Mouse (Mus musculus) lung, postnatal 10 days (tissue): ENCODE results near the gene Tasp1.
A peak's percentile ranks its signal among the peaks of the same experiment; 100 is the strongest.
"Not testable (repeated sequence)": the region's sequence is repeated elsewhere in the genome, so short reads cannot be mapped to it uniquely, and the experiment has no call there.

Experiments used
- DNase-seq: peaks from one replicate; pipeline ENCODE4 v3.0.0; 2021

The Tasp1 gene

DNA sequence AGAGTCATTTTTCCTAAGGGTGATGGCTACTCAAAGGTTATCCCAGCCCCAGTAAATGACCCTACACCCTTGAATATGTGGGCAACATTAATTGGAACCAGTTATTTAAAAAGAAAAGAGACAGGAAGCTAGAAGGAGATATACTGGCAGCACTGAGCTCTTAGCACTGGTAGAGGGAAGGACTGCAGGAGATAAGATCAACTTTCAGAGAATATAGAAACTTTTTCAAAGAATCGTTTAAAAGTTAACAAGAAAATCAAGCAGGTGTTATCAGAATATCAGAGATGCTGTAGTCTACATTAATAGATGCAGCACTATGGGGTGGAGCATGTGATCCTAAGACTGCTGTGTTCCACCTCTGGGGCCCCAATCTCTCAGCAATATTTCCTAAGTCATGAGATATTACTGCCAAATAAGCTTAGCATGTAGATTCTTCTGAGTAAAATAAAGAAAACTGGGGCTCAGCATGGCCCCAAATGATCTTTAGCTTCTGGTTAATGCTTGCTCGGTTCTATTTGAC is 14.9 kb downstream of the Tasp1 start:
- DNase-seq = no peak

DNA sequence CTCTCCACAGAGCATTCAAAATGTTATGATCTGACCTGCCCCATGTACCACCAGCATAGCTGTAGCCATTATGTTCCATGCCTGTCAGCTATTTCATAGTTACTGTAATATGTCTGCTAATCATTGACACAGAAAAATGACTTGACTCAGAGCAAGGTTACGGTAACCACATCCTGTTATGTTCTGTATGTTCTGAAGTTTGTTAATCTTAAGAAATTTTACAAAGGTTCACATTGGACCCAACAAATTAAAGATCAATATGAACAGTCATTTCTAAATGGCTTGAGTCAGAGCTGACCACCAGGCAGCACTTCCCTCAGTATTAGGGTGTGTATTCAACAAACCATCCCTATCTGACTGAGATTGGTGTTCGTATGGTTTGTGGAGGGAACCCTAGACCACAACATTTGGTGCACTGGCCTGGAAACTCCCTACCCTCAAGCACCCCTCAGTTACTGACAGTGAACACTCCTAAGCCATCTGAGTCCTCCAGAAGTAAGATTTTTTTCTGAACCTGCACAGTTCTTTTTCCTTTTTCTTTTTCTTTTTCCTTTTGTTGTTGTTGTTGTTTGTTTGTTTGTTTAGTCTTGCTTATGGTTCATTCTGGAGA is 24.0 kb downstream of the Tasp1 start:
- DNase-seq = no peak

DNA sequence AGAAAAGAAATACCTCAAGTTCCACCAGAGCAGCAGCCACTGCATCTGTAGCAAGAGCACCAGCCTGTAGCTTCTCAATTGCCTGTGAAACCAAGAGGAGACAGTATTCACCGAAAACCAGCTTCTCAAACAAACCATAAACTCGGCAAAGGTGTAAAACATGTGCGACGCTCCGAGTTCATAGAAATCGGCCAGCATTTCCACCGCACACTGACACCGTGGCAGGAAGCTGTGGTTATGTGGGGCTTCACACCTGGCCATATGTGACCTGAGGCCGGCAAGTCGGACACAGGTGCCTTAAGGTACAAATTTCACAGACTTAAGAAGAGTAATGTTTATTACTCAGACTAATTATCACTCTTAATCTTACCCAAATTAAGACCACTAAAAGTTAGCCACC is 24.5 kb downstream of the Tasp1 start:
- no peak for DNase-seq

DNA sequence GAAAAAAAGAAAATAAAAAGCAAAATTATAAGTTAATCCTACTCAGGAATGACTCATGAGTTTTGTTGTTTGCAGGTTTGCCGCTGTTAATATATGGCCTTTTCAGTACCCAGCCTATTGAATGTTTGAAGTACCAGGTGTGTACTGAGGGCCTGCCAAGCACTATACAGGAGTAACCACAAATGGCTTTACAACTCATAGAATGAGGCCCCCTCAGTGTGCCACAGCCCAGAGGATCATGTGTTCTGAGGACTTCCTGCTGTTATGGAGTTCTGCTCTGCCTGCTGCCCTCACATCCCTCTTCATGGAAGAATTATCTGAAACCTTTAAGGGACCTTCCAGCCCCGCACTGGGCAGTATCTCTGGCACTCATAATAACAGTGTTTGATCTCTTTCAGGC is 29.1 kb downstream of the Tasp1 start:
- no peak for DNase-seq

DNA sequence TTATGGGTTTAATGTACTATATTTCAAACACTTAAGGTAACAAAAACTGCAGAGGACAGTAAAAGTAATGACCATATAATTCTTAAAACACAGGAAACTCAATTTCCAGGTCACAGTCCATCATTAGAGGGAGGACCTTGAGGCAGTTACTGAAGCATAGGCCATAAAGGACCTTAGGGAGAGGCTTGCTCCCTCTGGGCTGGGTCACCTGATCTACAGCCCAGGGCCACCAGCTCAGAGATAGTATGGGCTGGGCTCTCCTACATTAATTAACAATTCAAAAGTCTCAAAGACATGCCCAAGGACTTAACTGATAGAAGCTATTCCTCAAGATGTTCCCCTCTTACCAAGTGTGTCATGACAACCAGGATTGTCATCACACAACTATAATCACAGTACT is 29.8 kb downstream of the Tasp1 start:
- no peak for DNase-seq

DNA sequence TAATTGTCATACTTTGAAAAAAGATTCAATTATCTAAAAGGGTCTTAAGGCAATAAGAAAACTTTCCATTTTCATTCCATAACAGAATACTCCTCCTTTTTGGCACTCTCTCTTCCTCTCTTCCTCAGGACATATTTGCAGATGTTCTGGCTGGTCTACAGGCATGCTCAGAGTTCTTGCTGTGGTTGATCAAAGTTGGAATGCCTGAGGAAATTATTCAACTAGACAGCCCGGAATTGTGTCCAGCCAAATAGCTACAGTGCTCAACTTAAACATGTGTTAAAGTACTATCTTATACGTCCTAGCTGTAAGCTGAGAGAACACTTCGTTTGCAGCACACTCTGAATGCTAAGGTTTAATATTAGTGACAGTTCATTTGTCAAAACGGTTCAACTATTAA is 41.7 kb downstream of the Tasp1 start:
- DNase-seq = peak; percentile 8

DNA sequence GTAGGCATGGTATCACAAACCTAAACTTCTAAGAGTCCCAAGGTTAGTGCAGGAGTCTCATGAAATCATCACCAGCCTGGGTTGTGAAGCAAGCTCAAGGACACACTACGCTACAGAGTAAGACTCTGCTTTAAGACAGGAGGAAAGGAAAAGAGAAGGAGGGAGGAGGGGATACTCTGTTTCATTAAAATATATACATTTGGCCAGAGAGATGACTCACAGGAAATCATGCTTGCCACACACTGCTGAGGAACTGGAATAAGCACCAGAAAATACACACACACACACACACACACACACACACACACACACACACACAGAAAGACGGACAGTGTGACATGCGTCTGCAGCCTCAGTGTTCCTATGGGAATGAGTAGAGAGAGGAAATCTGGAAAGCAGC is 59.2 kb downstream of the Tasp1 start:
- no peak for DNase-seq

DNA sequence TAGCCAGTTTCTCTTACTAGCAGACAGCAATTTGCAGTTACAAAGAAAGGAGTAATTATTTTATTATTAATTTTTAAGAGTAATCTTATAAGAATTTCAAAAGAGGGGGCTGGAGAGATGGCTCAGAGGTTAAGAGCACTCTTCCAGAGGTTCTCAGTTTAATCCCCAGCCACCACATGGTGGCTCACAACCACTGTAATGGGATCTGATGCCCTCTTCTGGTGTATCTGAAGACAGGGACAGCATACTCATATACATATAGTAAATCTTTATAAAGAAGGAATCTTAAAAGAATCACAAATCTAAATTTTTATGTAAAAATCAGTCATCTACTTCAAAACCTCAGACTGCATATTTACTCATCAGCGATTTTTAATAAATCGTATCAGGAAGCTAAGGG is 68.4 kb downstream of the Tasp1 start:
- DNase-seq = no peak

DNA sequence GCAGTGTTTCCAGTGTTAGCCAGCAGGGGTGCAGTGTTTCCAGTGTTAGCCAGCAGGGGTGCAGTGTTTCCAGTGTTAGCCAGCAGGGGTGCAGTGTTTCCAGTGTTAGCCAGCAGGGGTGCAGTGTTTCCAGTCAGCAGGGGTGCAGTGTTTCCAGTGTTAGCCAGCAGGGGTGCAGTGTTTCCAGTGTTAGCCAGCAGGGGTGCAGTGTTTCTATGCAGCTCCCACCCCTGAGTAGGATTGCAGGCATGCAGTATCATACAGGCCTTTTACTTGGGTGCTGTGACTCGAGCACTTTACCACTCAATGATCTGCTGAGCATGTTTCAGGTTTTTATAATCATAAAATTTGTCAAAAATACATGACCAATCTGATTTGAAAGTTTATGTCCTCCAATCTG is 76.7 kb downstream of the Tasp1 start:
- not testable (repeated sequence) for DNase-seq

DNA sequence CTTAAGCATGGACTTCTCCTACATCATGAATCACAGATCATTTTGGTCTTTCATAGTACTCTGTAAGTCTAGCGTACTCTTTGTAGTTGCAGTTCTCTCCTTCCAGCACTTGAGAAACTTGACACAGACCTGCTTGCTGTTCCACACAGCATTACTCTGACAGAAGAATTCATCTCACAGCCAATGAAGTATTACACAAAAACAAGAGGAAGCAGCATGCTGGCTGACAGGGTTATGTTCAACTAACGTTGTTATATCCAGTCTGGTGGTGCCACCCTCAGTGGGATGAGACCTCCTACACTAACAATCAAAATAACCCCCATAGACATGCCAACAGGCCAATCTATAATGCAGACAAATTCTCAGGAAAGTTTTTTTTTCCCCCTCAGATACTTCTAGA is 99.2 kb downstream of the Tasp1 start:
- peak; percentile 16 for DNase-seq

DNA sequence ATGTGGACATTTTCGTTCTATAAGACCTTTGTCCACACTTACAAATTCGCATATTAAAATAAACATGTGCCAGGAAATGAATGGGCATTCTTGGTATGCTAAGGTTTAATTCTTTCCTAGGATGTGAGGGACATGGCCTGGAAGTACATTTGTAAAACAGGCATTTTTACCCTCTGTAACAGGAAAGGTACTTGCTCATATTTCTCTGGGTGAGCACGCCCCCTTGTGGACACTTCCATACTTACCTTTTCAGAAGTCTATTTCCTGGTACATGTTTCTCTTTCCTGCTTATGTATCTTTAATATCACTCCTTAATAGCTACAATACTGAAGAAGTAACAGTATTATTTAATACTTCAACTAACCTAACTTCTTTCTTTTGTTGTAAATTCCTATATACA is 100.3 kb downstream of the Tasp1 start:
- DNase-seq = peak; percentile 73

DNA sequence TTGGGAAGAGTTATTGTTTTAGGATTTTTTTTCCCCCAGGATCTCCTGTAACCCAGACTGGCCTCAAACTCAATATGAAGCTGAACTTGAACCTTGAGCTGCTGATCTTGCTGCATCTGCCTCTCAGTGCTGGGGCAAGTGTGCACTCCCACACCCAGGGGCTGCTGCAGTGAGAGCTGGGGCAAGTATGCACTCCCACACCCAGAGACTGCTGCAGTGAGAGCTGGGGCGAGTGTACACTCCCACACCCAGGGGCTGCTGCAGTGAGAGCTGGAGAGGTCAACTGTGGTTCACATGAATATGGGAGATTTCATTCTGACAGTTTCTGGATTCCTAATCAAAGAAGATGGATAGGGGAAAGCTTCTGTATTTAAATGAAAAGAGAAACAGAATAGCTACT is 117.8 kb downstream of the Tasp1 start:
- DNase-seq = no peak

DNA sequence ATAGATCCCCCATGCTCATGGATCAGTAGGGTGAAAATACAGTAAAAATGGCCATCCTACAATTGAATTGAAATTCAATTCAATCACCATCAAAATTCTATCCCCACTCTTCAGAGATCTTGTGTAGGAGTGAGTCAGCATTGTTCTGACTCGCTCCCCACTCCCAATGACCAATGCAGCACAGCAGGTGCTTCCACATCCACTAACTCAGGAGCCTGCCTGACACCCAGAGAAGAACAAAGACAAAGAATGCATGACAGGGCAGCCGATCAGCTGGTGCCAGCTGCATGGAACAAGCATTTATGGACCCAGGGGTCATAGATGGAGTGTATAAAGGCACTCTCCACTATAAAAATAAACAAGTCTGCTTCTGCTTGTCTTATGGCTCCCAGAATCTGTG is 129.0 kb downstream of the Tasp1 start:
- DNase-seq = no peak

DNA sequence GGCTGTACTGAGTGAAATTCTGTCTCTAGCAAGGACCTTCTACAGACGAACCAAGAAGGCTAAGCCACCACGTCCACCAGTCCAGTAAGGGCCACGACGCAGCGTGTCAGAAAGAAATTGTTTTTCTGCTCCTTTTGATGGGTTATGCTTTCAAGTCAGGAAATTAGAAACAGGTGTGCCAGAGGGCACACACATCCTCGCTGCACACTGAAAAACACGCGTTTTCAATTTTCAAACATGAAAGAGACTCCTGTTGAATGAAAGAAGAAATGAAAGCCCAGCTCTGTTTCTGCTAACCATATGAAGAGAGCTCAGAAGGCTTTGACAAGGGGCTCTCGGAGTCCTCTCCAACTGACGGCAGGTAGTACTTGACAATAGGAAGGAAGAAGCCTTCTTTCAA is 132.0 kb downstream of the Tasp1 start:
- DNase-seq = no peak

DNA sequence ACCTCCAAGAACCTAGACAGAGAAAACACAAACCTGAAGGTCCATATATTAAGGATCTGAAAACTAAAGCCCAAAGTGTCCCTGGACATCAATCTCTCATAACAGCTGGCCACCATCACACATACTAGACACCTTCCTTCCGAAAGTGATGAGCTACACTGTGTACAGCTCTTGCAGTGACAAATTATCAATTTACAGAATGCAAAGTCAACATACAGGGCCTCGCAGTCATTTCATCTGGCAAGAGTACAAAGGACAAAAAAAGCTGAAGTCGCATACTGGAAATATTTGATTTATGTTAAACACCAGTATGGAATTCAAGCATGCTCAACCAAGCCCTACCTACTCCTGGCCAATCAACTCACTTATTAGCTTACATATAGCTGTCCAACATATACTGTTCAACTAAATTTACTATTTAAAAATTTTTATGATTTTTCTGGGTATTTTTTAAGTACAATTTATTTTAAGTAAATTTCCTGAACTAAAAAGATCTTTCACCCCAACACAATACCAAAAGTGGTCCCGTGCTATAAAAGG is 132.5 kb downstream of the Tasp1 start:
- DNase-seq = no peak

DNA sequence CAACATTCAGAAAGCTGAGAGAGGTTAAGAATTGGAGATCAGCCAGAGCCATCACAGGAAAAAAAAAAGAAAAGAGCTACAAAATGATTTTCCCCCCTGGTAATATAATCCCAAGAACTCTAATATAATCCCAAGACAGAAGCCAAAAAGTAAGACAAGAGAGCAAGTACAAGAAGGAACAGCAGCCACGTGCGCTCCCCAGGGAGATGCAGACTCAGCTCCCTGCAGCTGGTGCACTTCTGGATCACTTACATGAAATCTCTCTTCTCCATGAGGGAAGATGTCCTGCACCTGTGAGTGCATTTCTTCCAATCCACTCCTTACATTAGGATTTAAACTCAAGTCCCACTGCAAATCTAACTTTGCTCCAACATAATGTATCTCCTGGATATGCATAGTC is 134.4 kb downstream of the Tasp1 start:
- no peak for DNase-seq

DNA sequence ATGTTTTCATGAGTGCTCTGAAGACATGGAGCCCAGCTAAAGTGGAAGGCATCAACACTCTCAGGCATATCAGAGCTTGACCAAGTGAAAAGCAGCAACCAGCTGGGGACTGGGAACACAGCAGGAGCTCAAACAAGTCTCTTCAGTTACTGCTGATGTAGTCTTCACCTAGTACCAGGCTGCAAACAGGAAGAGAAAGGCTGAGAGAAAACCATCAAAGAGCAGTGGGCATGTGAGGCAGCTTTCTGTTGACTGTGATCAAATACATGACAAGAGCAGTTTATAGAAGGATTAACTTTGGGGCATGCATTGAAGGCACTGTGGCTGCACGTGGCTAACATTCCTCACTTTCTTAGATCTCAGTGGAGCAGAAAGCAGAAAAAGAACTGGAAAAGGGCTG is 141.7 kb downstream of the Tasp1 start:
- no peak for DNase-seq

DNA sequence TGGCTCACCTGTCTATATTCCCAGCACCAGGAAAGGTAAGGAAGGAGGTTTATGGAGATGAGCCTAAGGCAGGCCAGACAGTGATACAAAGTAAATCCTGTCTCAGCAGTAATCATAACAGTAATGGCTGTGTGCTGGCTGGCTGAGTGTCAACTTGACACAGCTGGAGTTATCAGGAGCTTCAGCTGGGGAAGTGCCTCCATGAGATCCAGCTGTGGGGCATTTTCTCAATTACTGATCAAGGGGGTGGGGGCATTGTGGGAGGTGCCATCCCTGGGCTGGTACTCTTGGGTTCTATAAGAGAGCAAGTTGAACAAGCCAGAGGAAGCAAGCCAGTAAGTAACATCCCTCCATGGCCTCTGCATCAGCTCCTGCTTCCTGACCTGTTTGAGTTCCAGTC is 145.2 kb downstream of the Tasp1 start:
- DNase-seq = not testable (repeated sequence)

DNA sequence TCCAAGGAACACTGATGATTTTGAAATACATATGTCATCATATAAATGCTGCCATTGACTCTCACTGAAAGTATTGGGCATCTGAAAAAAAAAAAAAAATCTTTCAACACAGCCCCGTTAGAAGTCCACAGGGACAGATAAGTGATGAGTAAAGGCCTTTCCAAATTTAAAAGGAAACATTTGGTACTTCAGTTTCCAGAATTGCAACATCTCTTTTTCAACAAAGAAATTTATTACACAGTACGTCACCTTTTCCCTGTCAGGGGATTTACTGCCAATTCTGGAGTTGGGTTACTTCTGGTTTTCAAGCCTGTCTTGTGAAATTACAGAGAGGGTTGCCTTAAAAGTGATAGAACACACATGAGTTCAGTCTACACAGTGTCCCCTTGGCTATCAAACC is 146.8 kb downstream of the Tasp1 start:
- DNase-seq = peak; percentile 19

DNA sequence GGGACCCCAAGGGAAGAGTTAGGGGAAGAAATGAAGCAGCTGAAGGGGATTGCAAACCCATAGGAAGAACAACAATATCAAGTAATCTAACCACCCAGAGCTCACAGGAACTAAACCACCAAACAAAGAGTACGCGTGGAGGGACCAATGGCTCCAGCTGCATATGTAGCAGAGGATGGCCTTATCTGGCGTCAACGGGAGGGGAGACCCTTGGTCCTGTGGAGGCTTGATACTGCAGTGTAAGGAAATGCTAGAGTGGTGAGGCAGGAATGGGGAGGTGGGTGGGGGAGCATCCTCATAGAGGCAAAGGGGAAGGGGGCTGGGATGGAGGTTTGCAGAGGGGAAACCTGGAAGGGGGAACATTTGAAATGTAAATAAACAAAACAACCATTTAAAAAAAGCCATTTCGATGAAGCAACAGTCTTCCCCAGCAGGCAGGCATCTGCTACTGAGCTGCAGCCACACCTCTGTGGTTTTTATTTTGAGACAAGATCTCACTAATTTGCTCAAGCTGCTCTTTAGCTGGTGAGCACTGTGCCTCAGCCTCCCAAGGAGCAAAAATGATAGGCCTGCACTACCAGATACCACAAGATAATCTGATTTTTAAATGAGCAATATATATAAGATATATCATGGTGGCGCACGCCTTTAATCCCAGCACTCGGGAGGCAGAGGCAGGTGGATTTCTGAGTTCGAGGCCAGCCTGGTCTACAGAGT is 160.0 kb downstream of the Tasp1 start:
- no peak for DNase-seq

DNA sequence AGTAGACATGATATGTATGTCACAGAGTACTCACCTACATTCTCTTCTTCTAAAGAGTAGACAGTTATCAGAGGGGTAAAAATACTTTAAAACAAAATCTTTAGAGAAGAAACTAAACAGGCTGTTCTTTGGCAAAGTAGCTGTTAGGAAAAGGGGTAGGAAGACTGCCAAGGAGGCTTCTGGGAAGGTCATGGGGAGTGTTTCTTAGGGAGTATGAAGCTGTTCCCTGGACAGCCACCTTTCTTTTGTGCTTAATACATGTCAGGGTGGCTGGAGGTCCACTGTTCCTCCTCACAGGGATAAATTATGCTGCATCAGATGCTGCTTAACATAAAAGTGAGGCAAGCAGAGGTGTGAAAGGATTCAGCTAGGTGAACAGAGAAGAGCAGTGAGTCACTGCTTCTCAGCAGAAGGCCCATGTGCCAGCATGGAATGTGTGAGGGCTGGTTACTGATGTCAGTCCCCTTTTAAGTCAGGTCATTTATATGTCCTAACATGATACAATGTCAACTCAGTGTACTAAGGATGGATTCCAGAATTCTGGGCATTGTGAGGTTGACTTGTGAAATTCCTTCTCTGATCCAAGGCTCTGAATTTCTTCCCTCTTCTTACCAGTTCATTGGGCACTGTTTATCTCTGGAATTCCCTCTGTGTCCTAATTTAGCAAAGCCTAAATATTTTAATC is 175.1 kb downstream of the Tasp1 start:
- DNase-seq = peak; percentile 46

DNA sequence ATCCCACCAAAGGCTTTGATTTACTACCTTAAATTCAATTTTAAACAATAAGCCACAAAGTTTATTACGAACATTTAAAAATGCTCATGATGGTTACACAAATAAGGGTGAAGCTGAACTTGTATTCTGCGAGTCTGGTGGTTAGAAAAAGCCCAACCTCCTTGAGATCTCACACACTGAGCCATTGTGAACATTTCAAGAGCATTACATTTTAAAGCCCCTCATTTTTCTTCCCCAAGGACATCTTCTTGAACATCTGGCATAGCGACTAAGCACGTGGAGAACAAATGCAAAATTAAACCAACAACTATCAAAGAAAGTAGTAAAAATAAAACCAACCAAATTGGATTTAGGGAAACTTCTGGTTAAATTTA is 182.4 kb downstream of the Tasp1 start:
- DNase-seq = no peak

DNA sequence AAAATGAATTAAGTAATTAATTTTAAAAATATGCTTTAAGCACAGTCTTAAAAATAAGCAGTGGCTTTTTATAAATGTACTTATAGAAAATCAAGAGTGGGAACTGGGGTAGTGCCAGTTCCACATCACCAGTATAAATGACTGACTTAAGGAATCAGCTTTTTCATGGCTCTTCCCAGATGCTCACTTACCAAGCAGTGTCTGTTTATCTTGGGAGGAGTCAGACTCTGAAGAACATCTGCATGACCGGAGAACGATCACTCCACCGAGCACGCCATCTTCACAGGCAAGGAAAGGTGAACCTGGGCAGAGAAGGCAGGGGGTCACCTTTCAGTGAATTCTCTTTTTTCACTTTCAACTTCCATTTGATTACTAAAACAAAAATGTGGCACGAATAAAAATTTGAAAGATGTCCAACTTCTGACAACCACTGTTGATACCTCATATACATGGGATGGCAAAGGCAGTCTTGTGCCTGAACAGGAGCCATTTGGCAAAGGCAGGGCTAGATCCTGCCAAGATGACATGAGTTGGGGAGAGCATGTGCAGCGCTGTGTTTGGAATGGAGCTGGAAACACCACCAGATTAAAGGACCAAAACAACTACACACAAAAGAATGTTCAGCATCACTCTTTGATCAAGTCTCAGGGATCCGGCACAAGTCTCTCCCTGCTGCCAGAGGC is 182.9 kb downstream of the Tasp1 start:
- DNase-seq = peak; percentile 72
